Mouse (Mus musculus) frontal cortex, postnatal 25 days (tissue): ENCODE measurements around the gene Sohlh2.

Experiments
- DNase-seq, 2 experiments: peaks; one replicate each; pipeline ENCODE4 v3.0.0; 2022; ENCODE audit warnings: low spot score in 2 of 2

The Sohlh2 gene

DNA sequence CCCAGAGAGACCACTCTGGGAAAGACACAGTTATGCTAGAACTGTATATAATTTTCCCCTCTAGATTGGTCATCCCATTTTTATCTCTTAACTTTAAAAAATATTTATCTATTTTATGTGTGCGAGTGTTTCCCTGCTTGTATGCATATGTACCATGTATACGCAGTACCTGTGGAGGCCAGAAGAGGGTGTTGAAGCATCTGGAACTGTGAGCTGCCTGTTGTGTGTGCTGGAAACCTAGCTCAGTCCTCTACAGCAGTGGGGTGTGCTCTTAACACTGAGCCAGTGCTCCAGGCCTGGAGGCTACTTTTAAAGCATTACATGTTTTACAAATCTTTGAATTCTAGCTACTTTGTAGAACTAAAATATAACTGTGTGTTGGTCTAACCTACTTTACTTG lies 24.6 kb downstream of the Sohlh2 start:
- DNase-seq, result no peak

DNA sequence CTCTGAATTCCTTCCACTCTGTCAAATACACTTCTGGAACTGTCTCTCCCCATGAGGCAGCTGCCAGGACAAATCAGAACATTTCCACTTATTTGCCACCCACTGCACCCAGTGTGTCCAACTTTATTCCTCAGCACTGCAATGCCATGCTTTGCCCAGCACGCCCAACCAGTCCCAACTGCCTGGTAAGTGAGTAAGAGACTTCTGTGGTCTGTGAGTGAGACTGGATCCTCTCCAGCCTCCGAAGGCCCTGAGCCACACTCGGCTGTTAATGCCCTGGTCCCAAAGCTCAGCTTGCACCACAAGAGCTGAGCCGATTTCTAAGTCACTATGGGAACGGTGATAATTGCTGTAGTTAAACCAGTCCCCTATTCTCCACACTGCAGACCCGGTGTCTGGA lies 25.8 kb downstream of the Sohlh2 start:
- DNase-seq, result no peak

- no peak for DNase-seq
Observed at GRCm38 (mm10) chr3:55212254-55212653, 30.4 kb downstream of the Sohlh2 start.

DNA sequence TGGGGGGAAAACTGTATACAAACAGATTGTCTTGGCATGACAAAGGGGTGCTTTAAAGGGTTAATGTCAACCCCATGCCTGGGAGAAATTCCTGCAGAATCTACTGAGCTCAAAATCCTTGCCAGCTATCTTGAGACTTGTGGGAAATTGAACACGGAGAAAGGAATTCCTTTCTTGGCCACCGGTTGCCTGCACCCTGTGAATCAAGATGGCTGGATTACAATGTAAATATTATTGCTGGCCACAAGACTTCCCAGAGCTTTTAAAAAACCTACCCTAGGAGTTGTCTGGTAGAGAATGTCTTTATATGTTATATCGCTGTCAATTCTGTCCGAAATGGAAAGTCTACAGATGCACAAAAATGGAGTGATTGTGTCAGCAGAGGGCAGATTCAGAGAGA lies 32.0 kb downstream of the Sohlh2 start:
- no peak for DNase-seq

GRCm38 (mm10) chr3:55214413-55214812 lies 32.6 kb downstream of the Sohlh2 start:
- DNase-seq, result no peak

DNA sequence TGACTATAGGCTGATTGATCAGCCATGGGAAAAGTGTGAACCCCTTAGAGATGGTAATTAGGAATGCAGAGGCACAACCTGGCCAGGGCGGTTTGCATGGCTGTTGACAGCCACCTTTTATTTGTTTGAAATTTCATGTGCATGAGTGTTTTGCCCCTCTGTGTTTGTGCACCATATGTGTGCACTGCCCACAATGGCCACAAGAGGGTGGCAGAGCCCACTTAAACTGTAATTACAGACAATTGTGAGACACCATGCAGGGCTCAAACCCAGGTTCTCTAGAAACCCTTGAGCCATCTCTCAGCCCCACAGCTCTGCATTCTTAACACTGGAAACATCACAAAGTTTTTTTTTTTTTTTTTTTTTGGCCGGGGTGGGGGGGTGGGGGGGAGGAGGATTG lies 40.7 kb downstream of the Sohlh2 start:
- DNase-seq, result no peak

DNA sequence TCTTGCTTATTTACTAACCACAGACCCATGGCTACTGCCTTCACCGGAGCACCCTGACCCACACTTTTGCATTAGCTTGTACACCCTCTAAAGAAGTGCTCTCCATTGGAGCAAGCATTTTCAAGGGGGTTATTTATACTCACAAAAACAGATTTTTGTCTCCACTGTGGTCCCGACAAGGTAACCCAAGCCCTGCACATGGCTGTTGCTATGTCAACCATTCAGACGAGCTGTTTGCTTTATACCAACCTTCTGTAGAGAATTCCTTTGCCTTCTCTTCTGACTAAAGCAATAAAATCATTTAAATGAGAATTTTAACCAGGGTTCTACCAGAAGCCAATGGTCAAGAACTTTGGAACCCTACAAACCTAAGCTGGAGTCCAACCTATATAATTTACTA lies 42.0 kb downstream of the Sohlh2 start:
- DNase-seq, result no peak

DNA sequence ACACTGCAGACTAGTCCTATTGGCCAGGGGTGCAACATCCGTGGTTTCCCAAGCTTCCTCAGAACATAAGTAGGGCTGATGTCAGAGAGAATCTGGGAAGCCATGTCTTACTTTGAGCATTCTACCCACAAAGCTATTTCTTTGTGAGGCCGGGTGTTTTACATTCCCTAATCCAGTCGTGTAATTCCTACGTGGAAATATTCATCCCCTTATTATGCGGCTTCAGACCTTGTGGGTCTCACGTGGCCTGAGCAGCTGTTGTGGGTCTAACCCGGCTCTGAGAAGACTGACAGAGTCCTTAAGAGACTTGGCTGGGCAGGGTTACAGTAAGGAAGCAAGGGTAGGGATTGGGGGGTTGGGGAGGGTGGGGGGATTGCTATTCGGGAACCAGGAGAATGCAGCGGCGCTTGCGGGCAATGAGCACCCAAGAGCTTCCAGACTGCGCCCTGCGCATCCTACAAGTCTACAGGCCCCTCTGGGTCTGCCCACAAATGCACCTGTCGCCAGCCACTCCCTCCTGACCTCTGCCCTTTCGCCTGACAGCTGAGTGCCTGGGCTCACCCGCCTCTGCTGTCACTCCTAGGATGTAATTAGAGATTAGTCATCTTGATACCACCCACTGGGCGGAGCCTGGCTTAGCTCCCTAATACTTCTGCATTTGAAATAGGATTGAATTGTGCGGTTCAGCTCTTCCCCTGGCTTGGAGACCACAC lies 44.8 kb downstream of the Sohlh2 start:
- DNase-seq, result no peak

DNA sequence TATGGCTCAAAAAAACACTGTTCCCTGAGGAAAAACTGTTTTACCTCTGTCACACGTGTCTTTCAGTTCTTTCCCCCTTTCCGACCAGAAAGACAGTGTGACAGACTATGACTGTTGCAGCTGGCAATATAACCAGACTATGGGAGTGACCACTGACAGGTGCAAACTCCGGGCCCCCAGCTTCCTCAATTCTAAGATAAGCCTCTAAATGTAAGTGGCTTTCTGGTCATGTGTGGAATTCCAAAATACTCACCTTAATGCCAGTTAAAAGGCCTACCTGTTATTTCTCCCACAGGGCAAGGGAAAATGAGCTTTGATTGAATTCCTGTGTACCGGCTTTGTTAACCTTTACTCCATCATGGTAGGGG lies 45.4 kb downstream of the Sohlh2 start:
- DNase-seq, result no peak

- DNase-seq, result no peak
Observed at GRCm38 (mm10) chr3:55241730-55242421, 60.0 kb downstream of the Sohlh2 start, which contains the start of gene Dclk1. Gene Dclk1, plus strand, starts transcription at chr3:55242364.

DNA sequence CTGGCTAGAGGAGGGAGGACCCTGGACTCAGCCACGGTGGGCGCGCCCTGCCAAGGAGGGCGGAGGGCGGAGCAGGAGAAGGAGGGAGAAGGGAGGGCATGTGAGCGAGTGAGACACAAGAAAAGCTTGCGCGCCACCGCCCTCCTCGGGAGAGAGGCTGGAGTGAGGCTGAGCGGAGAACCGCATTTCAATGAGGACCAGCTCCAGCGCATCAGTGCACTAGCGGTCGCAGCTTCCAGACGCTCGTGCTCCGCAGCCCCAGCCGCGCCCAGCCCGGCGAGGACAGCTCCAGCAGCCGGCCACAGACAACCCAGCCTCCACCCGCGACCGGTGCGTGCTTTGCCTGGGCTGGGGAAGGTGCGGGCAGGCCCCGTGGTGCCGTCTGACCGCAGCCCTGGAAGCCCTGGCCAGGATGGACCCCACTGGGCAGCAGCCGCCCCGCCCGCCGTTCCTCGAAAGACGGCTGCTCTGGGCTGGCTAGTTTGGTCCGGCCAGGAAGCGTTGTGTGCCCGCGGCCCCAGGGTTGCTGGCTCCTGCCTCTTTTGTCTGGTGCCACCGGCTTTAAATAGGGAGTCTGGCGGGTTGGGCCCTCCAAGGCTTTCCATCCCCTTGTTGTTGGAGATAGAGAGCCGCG lies 60.7 kb downstream of the Sohlh2 start:
- DNase-seq, result peak; percentile 76 to 78

DNA sequence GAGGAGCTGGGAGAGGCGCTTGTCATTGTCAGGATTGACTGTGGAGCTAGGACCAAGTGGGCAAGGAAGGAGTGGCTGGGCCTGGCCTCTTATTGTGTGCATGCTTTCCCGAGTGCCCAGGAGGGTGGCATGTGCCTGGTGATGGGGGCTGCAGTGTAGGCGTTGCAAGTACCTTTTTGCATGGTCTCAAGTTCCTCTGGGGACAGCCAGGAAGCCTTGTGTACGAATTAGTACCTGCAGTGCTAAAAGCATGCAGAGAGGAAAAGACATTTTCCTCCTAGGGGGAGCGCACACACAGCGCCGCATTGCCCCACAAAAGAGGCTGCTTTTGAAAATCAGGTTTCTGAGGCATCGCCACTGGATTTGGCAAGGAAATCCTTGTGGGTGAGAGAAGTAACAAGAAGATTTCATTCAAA lies 61.2 kb downstream of the Sohlh2 start:
- no peak for DNase-seq

DNA sequence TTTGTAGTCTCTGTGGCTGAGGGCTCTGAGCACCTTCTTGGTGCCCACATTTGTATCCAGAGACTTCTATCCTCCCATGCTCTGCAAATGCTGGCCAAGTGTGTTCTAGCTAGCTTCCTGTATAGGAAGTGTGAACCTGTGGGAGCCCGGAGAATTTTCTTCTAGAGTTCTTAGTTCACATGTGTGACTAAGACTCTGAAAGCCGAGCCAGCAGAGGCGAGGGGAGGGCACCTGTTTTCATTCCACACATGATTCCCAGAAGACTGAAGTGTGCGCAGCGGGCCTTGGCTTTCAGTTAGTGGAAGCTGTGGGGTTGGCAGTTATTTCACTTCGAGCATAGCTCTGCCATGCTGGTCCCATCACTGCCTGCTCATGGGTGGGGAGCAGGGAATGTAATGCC lies 62.3 kb downstream of the Sohlh2 start:
- no peak for DNase-seq

- no peak for DNase-seq
Observed at GRCm38 (mm10) chr3:55246618-55247272, 64.9 kb downstream of the Sohlh2 start.

DNA sequence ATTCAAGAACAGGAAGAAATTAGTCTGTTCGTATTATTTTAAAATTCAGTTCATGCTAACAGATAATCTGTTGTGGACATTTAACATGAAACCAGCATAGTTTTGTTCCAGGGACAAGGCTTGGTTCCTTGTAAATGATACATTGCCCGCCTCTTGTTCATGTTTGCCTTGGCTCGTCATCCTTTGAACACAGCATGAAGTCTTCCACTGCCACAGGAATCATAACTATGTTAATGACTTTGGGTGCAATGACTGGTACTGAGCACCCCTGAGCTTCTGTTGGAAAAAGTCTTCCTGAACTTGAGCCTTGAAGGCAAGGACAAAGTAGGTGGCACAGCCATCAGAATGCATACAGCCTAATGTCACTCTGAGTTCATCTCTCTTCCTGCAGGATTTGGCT lies 66.2 kb downstream of the Sohlh2 start:
- no peak for DNase-seq

DNA sequence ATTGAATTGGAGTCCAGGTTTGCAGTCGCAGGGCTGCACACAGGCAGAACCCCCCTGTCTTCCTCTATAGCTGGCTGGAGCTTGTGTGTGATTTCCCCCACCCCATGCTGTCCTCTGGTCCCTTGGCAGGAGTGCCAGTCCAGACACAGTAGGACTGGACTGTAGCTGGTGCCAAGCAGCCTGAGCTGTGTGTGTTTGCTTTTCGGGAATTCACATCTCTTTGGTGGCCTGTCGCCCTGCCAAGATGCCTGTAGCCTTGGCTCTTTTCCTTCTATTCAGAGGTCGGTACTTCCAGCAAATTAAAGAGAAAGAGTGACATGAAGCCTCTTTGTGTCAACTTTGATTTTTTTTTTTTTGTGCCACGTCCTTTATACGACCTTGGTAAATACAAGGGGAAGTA lies 66.7 kb downstream of the Sohlh2 start:
- DNase-seq, result no peak

DNA sequence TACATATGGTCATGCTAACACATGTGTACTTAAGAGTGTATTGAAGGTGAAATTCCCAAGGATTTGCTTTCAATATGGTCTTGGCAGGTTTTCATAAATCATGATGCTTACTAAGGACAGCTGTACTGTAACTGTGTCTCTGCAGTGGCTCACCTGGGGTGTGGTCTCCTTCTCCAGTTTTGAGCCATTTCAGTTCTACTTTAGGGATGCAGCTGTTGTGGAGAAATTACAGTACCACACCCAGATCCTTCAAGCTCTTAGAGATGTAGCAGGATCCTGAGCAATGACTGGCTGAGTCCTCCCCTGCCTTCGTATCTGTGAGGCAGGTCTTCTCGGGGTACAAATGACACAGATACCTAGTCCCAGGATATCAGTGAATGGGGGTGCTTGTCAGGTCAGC lies 68.8 kb downstream of the Sohlh2 start:
- DNase-seq, result no peak
